Mouse (Mus musculus): ENCODE results near the gene Col5a1. TPM values are rescaled to one million over a fixed set of nuclear protein-coding genes. Genes with fewer than 3 reads are reported as not detected.
A peak's percentile ranks its signal among the peaks of the same experiment; 100 is the strongest.

The Col5a1 gene
- total and polyA plus RNA-seq, 2 experiments from 2014 or later, result 4.8 to 23.6 TPM

GRCm38 (mm10) chr2:28038391-28039096, 152.3 kb downstream of the Col5a1 start:
- H3K27me3 ChIP-seq (ENCODE audit: insufficient read depth, low read length), result no peaks in the 10 kb centered on the region
- peak; percentile 71 for DNase-seq
- no peaks in the 10 kb centered on the region for H3K36me3 ChIP-seq (ENCODE audit: insufficient read depth)
- peak overlapping the region; percentile 66 for H3K27ac ChIP-seq (ENCODE audit: low read depth, low read length)
- peak; percentile 80 for ATAC-seq
- H3K9me3 ChIP-seq (ENCODE audit: low read length), result no peaks in the 10 kb centered on the region
- H3K4me1 ChIP-seq (ENCODE audit: insufficient read depth), result peaks cover 8% of the 10 kb centered on the region
- TF ChIP-seq CTCF (IDR thresholded peaks at IDR 0.05; ENCODE audit: low read depth), result no peak
- H3K4me2 ChIP-seq (ENCODE audit: low read depth), result no peak overlapping the region
- no peak overlapping the region for H3K4me3 ChIP-seq (ENCODE audit: low read depth, low read length)
- no peak overlapping the region for H3K9ac ChIP-seq
- WGBS, result 52% methylated on average over 14 of the region's 14 CpGs

DNA sequence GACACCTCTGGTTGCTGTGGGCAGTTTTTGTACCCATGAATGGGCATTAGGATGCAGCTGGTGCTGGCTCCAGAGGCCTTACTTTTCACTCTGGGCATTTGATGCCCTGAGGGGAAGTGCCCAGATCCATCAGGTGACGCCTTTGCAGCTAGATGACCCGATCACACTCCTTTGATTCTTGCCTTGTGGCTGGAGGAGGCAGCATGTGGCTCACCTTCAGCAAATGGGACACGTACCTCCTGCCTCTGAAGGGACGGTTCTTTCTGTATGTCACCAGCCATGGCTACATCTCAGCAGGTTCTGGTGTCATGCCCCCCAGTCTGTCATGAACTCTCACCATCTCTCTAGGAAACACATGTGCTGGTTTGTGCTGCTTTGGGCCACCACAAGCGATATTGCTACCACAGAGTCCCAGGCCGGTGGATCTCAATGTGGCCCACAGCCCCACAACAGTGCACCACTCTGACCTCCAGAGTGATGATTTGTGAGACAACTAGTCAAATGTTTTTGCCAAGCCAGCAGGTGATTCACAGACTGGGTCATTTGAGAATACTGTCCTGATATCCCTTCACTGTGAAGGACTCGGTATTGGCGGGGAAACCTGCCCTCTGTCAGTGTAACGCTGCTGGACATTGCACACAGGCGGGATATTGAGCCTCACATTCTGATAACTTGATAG, 153.6 kb downstream of the Col5a1 start:
- Histone ChIP-seq H3K27ac (ENCODE audit: low read depth, low read length) (no peak overlapping the region), H3K4me3 (ENCODE audit: low read depth, low read length) (no peak overlapping the region), H3K36me3 (ENCODE audit: insufficient read depth) (no peaks in the 10 kb centered on the region), H3K27me3 (ENCODE audit: insufficient read depth, low read length) (no peaks in the 10 kb centered on the region), H3K4me1 (ENCODE audit: insufficient read depth) (peaks cover 8% of the 10 kb centered on the region), H3K4me2 (ENCODE audit: low read depth) (no peak overlapping the region), H3K9ac (no peak overlapping the region), H3K9me3 (ENCODE audit: low read length) (no peaks in the 10 kb centered on the region)
- TF ChIP-seq CTCF (IDR thresholded peaks at IDR 0.05; ENCODE audit: low read depth), result no peak
- DNase-seq (no peak), ATAC-seq (no peak)
- 93% methylated on average over 10 of the region's 10 CpGs for WGBS

DNA sequence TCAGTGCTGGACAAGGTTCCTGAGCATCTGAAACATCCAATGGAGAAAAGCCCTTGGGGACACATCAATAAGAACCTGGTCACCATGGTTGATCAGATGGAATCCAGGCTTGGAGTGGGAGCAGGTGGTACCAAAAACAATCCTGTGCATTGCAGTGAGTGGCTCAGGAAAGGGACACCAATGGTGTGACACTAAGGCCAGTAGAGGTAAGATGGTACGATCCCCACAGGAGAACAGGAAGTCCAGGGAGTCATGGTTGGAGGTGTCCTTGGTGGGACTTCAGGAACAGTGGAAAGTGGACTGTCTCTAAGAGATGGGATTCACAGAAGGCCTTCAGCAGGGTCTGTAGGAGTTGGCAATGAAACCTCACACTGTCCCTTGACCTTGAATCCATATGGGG, 154.2 kb downstream of the Col5a1 start:
- Histone ChIP-seq H3K27me3 (ENCODE audit: insufficient read depth, low read length) (no peaks in the 10 kb centered on the region), H3K36me3 (ENCODE audit: insufficient read depth) (no peaks in the 10 kb centered on the region), H3K4me1 (ENCODE audit: insufficient read depth) (peaks cover 8% of the 10 kb centered on the region), H3K9ac (no peak overlapping the region), H3K4me3 (ENCODE audit: low read depth, low read length) (no peak overlapping the region), H3K4me2 (ENCODE audit: low read depth) (no peak overlapping the region), H3K9me3 (ENCODE audit: low read length) (no peaks in the 10 kb centered on the region), H3K27ac (ENCODE audit: low read depth, low read length) (no peak overlapping the region)
- DNase-seq, result no peak
- WGBS, result 96% methylated on average over 1 of the region's 1 CpGs
- TF ChIP-seq CTCF (IDR thresholded peaks at IDR 0.05; ENCODE audit: low read depth), result no peak
- no peak for ATAC-seq

GRCm38 (mm10) chr2:28044920-28045598, 158.8 kb downstream of the Col5a1 start:
- H3K9ac ChIP-seq, result no peak overlapping the region
- H3K4me1 ChIP-seq (ENCODE audit: insufficient read depth), result no peaks in the 10 kb centered on the region
- H3K27ac ChIP-seq (ENCODE audit: low read depth, low read length), result no peak overlapping the region
- WGBS, result 83% methylated on average over 9 of the region's 9 CpGs
- H3K9me3 ChIP-seq (ENCODE audit: low read length), result no peaks in the 10 kb centered on the region
- no peak overlapping the region for H3K4me2 ChIP-seq (ENCODE audit: low read depth)
- no peak for TF ChIP-seq CTCF (IDR thresholded peaks at IDR 0.05; ENCODE audit: low read depth)
- DNase-seq (no peak), ATAC-seq (no peak)
- H3K4me3 ChIP-seq (ENCODE audit: low read depth, low read length), result no peak overlapping the region
- H3K36me3 ChIP-seq (ENCODE audit: insufficient read depth), result no peaks in the 10 kb centered on the region
- H3K27me3 ChIP-seq (ENCODE audit: insufficient read depth, low read length), result no peaks in the 10 kb centered on the region

DNA sequence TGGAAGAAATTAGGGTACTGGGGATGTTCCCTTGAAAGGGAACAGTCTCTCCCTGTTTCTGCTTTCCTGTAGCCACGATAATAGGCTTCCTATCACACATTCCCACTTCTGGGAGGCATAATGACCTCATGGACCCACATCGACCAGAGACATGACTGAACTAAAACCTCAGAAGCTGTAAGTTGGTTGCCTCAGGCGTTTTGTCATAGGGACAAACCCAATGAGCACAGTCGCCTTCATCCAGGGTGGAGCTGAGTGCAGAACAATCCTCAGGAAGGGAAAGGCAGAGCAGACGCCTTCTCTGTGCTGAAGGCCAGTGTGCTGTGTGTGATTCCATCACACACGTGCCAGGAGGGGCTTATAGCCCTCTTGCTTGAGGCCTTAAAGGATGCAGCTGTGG, 160.1 kb downstream of the Col5a1 start:
- WGBS, result 69% methylated on average over 6 of the region's 6 CpGs
- no peak overlapping the region for H3K27ac ChIP-seq (ENCODE audit: low read depth, low read length)
- H3K4me3 ChIP-seq (ENCODE audit: low read depth, low read length), result no peak overlapping the region
- TF ChIP-seq CTCF (IDR thresholded peaks at IDR 0.05; ENCODE audit: low read depth), result no peak
- DNase-seq, result no peak
- no peak overlapping the region for H3K9ac ChIP-seq
- H3K27me3 ChIP-seq (ENCODE audit: insufficient read depth, low read length), result no peaks in the 10 kb centered on the region
- no peak for ATAC-seq
- H3K4me1 ChIP-seq (ENCODE audit: insufficient read depth), result no peaks in the 10 kb centered on the region
- H3K9me3 ChIP-seq (ENCODE audit: low read length), result no peaks in the 10 kb centered on the region
- no peaks in the 10 kb centered on the region for H3K36me3 ChIP-seq (ENCODE audit: insufficient read depth)
- no peak overlapping the region for H3K4me2 ChIP-seq (ENCODE audit: low read depth)

- Histone ChIP-seq H3K36me3 (ENCODE audit: insufficient read depth) (no peaks in the 10 kb centered on the region), H3K27ac (ENCODE audit: low read depth, low read length) (no peak overlapping the region), H3K4me1 (ENCODE audit: insufficient read depth) (no peaks in the 10 kb centered on the region), H3K4me2 (ENCODE audit: low read depth) (no peak overlapping the region), H3K4me3 (ENCODE audit: low read depth, low read length) (no peak overlapping the region), H3K9ac (no peak overlapping the region), H3K9me3 (ENCODE audit: low read length) (no peaks in the 10 kb centered on the region), H3K27me3 (ENCODE audit: insufficient read depth, low read length) (no peaks in the 10 kb centered on the region)
- no peak for TF ChIP-seq CTCF (IDR thresholded peaks at IDR 0.05; ENCODE audit: low read depth)
- no peak for ATAC-seq
- DNase-seq, result no peak
- WGBS, result 79% methylated on average over 7 of the region's 7 CpGs
Measured at GRCm38 (mm10) chr2:28047092-28047491, 160.9 kb downstream of the Col5a1 start.

DNA sequence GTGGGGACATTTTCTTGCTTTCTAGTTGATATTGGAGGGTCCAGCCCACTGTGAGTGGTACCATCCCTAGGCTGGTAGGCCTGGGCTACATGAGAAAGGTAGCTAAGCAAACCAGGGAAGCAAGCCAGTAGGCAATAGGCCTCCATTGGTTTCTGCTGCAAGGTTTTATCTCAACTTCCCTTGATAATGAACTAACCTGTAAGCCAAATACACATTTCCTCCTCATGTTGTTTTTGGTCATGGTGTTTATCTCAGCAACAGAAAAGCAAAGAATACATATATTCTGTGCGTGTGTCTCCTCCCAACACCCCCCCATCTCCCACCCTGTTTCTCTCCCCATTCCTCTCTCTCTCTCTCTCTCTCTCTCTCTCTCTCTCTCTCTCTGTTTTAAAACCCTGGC, 173.7 kb downstream of the Col5a1 start:
- DNase-seq (no peak), ATAC-seq (no peak)
- Histone ChIP-seq H3K9ac (no peak overlapping the region), H3K27me3 (ENCODE audit: insufficient read depth, low read length) (no peaks in the 10 kb centered on the region), H3K4me2 (ENCODE audit: low read depth) (no peak overlapping the region), H3K4me1 (ENCODE audit: insufficient read depth) (no peaks in the 10 kb centered on the region), H3K27ac (ENCODE audit: low read depth, low read length) (no peak overlapping the region), H3K36me3 (ENCODE audit: insufficient read depth) (no peaks in the 10 kb centered on the region), H3K9me3 (ENCODE audit: low read length) (no peaks in the 10 kb centered on the region), H3K4me3 (ENCODE audit: low read depth, low read length) (no peak overlapping the region)
- 83% methylated on average over 1 of the region's 1 CpGs for WGBS
- no peak for TF ChIP-seq CTCF (IDR thresholded peaks at IDR 0.05; ENCODE audit: low read depth)
